Mouse (Mus musculus): ENCODE measurements around the gene Igfals. TPM values are rescaled to one million over a fixed set of nuclear protein-coding genes. Genes with fewer than 3 reads are reported as not detected.
A peak's percentile ranks its signal among the peaks of the same experiment; 100 is the strongest.

Igfals gene
- polyA plus RNA-seq, 1 experiment from 2014 or later: not detected

DNA sequence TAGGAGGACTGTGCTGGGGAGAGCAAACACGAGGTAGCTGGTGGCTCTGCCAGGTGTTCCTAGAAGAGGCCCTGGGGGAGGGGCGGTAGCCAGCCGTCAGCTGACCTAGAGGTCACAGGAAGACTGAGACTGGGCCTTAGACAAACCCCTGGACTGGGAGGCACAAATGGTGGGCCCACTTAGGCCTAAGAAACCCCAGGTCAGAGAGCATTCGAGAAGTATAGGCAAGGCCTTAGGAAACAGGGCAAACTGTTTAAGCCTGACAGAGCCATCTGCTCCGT lies 12.3 kb downstream of the Igfals start:
- Histone ChIP-seq H3K4me2 (ENCODE audit: low read length) (no peak overlapping the region), H3K36me3 (ENCODE audit: control insufficient read depth, insufficient read depth, low read length) (0 out of 2 replicates have a peak, but pooled peaks cover 2% of the 10 kb centered on the region), H3K9ac (ENCODE audit: low read depth, low read length) (no peak overlapping the region), H3K27me3 (replicated peaks; ENCODE audit: control insufficient read depth, insufficient read depth, low read length) (no peaks in the 10 kb centered on the region), H3K9me3 (ENCODE audit: control insufficient read depth, low read length) (no peaks in the 10 kb centered on the region), H3K27ac (ENCODE audit: low read depth, low read length) (no peak overlapping the region), H3K4me1 (ENCODE audit: control insufficient read depth, insufficient read depth, low read depth, low read length) (no peaks in the 10 kb centered on the region), H3K4me3 (ENCODE audit: low read length) (no peak overlapping the region)
- WGBS: 37% methylated on average over 5 of the region's 5 CpGs
- no peak for ATAC-seq

DNA sequence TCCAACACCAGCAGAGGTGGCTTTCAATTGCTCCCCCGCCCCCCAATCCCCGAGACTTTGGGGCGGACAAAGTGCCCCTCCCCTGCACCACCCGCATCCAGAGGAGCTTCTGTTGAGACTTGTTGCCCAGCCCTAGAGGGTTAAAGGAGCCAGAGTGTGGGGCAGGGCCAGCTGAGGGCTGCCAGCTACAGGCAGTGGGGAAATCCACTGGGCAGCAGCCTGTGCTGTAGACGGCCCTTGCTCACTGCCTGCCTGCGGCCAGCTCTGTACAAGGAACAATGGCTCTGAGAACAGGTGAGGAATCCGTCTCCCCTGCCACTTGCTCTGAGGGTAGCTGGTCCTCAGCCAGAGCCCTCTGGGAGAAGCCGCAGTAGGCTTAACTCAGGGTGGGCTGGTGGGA lies 12.7 kb downstream of the Igfals start:
- H3K9ac ChIP-seq (ENCODE audit: low read depth, low read length): no peak overlapping the region
- WGBS: 76% methylated on average over 8 of the region's 8 CpGs

DNA sequence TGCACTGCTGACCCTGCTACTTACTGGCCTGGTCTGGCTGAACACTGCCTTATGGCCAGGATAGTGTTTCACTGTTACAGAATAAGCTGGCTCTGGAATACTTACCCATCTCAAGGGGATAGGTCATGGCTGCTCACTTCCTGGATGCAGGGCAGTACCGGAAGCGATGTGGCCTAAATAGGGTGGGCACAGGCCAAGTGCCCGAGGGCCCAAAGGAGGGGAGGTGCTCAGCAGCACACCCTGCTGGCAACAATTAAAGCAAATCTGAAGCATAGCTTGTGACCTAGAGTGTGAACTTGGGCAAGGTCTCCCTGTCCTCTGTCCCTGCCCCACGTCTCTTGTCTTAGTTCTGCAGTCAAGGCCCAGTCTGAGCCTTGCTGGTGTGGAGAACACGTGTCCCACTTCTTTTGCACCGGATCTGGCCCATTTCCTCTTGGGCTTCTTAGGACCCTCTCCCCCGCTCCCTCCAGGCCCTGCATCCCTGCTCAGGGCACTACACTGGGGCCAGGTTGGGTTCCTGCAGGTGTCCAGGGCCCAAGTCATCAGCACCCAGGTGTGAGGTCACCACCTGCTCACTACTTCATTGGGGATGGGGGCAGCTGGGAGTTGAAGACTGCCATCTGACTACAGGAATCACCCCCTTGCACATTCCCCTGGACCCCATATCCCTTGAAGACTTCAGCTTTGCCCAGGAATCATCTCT lies 16.1 kb downstream of the Igfals start:
- Histone ChIP-seq H3K9ac (ENCODE audit: low read depth, low read length) (no peak overlapping the region), H3K27me3 (replicated peaks; ENCODE audit: control insufficient read depth, insufficient read depth, low read length) (no peaks in the 10 kb centered on the region), H3K4me1 (ENCODE audit: control insufficient read depth, insufficient read depth, low read depth, low read length) (peaks cover 10% of the 10 kb centered on the region), H3K4me2 (ENCODE audit: low read length) (no peak overlapping the region), H3K27ac (ENCODE audit: low read depth, low read length) (no peak overlapping the region), H3K9me3 (ENCODE audit: control insufficient read depth, low read length) (no peaks in the 10 kb centered on the region), H3K4me3 (ENCODE audit: low read length) (no peak overlapping the region), H3K36me3 (ENCODE audit: control insufficient read depth, insufficient read depth, low read length) (peaks cover 3% of the 10 kb centered on the region; the same call in 1 of the 2 replicates)
- 49% methylated on average over 7 of the region's 7 CpGs for WGBS
- no peak for ATAC-seq

More for the DNA sequence above, 12.7 kb downstream of the Igfals start:
- Histone ChIP-seq H3K4me2 (ENCODE audit: low read length) (no peak overlapping the region), H3K27me3 (replicated peaks; ENCODE audit: control insufficient read depth, insufficient read depth, low read length) (no peaks in the 10 kb centered on the region), H3K27ac (ENCODE audit: low read depth, low read length) (no peak overlapping the region), H3K36me3 (ENCODE audit: control insufficient read depth, insufficient read depth, low read length) (0 out of 2 replicates have a peak, but pooled peaks cover 3% of the 10 kb centered on the region), H3K4me3 (ENCODE audit: low read length) (no peak overlapping the region), H3K4me1 (ENCODE audit: control insufficient read depth, insufficient read depth, low read depth, low read length) (no peaks in the 10 kb centered on the region), H3K9me3 (ENCODE audit: control insufficient read depth, low read length) (no peaks in the 10 kb centered on the region)
- no peak for ATAC-seq

DNA sequence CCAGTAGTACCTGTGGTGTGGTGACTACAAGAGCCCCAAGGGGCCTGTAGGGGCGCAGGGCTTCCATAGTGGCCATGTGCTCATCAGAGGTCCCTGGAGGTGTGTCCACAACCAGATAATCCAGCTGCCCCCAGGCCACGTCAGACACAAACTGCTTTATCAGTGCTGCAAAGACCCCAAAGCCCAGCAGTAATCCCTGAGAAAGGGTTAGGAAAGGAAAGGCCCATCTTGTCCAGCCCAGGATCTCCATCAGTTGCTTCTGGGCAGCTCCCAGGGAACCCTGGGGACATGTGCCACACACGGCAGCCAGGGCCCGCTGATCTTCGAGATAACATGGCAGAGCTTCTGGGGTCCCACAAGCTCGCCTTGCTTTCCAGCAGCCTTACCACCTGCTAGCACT lies 18.6 kb downstream of the Igfals start:
- Histone ChIP-seq H3K4me1 (ENCODE audit: control insufficient read depth, insufficient read depth, low read depth, low read length) (peaks cover 28% of the 10 kb centered on the region), H3K27me3 (replicated peaks; ENCODE audit: control insufficient read depth, insufficient read depth, low read length) (no peaks in the 10 kb centered on the region), H3K4me2 (ENCODE audit: low read length) (no peak overlapping the region), H3K4me3 (ENCODE audit: low read length) (no peak overlapping the region), H3K27ac (ENCODE audit: low read depth, low read length) (no peak overlapping the region), H3K36me3 (ENCODE audit: control insufficient read depth, insufficient read depth, low read length) (peaks cover 10% of the 10 kb centered on the region; the same call in 1 of the 2 replicates), H3K9ac (ENCODE audit: low read depth, low read length) (no peak overlapping the region), H3K9me3 (ENCODE audit: control insufficient read depth, low read length) (no peaks in the 10 kb centered on the region)
- WGBS: 92% methylated on average over 6 of the region's 6 CpGs
- ATAC-seq: no peak

DNA sequence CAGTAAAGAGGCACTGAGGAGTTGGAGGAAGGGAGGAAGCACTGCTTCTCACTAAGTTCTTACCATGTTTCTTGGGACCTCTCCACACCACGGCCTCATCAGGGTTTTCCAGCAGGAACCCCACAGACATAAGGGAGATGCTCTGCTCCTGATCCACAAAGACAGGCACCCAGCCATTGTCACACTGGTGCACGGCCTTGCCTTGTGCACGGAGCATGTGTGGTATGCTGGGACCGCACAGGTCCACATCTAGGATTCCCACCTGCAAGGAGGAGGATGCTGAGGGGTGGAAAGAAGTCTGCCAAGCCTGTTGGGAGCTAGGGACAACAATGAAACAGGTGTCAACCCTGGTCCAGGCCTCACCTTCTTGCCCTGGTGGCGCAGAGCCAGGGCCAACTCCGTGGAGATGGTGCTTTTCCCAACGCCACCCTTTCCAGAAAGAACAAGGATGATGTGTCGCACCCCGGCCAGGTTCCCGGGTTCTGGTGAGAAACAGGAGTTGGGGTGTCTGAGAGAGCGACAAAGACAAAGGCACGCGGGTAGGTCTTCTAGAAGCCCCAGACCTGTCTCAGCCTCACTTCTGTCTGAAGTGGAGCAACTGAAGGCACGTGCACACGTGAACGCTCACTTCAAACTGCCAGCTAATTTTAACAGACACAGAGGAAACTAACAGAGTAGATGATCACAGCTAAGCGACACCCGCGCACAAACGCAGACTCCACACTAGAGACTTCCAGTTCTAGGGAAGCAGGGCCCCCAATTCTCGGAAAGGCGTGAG lies 19.7 kb downstream of the Igfals start:
- no peaks in the 10 kb centered on the region for H3K27me3 ChIP-seq (replicated peaks; ENCODE audit: control insufficient read depth, insufficient read depth, low read length)
- H3K4me1 ChIP-seq (ENCODE audit: control insufficient read depth, insufficient read depth, low read depth, low read length): peaks cover 31% of the 10 kb centered on the region
- WGBS: 26% methylated on average over 22 of the region's 22 CpGs
- peak overlapping the region; percentile 88 for H3K4me3 ChIP-seq (ENCODE audit: low read length)
- H3K27ac ChIP-seq (ENCODE audit: low read depth, low read length): no peak overlapping the region
- H3K4me2 ChIP-seq (ENCODE audit: low read length): peak overlapping the region; percentile 96
- H3K9ac ChIP-seq (ENCODE audit: low read depth, low read length): peak overlapping the region; percentile 23
- H3K9me3 ChIP-seq (ENCODE audit: control insufficient read depth, low read length): no peaks in the 10 kb centered on the region
- no peak for ATAC-seq
- peaks cover 12% of the 10 kb centered on the region for H3K36me3 ChIP-seq (ENCODE audit: control insufficient read depth, insufficient read depth, low read length)

DNA sequence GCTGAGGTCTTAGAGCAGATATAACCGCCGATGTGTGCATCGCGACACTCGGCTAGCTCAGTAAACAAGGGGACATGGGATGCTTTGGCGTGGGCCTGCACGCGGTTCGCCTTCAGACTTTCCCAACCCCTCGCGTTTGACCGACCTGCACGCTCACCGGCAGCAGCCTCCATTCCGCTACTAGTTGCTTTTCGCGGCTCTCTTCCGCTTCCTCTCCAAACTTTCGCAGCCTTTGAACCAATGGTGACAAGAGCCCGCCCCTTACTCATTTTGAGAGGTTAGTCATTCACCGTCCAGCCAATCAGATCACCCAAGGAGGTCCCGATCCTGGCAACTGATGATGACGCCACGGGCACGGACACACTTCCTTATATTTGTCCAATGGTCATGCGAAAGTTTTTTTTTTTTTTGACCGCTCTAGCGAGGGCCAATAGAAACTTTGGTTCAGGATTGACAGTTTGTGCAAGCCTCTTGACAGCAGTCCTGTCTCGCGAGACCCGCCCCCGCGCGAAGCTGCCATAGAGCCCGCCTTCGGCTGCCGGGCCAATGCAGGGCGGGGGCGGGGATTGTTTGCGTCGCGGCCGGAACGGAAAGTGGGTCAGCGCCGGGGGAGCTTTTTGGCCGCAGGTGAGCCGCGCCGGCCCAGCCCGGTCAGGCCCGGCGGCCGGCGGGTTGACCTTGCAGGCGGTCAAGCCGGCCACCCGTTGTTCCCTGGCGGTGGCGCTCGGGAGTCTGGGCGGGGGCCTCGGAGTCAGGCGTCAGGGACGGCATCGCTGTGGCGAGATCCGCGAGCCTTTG lies 20.5 kb downstream of the Igfals start, which contains the start of the genes Nubp2 and Spsb3:
Nubp2 (minus strand) TSS at position 216 of the 798 bp plus-strand sequence.
Spsb3 (plus strand) TSS at position 510 of the 798 bp plus-strand sequence.
- peak within 1 kb of the TSS; percentile 87 for H3K9ac ChIP-seq (ENCODE audit: low read depth, low read length)
- peaks cover 31% of the 10 kb centered on the region for H3K4me1 ChIP-seq (ENCODE audit: control insufficient read depth, insufficient read depth, low read depth, low read length)
- no peaks in the 10 kb centered on the region for H3K9me3 ChIP-seq (ENCODE audit: control insufficient read depth, low read length)
- peak within 1 kb of the TSS; percentile 88 for H3K4me3 ChIP-seq (ENCODE audit: low read length)
- peak within 1 kb of the TSS; percentile 76 for H3K27ac ChIP-seq (ENCODE audit: low read depth, low read length)
- H3K36me3 ChIP-seq (ENCODE audit: control insufficient read depth, insufficient read depth, low read length): peaks cover 20% of the 10 kb centered on the region
- peak; percentile 98 for ATAC-seq
- H3K4me2 ChIP-seq (ENCODE audit: low read length): peak within 1 kb of the TSS; percentile 96
- under 1% methylated on average over 69 of the region's 69 CpGs for WGBS
- H3K27me3 ChIP-seq (replicated peaks; ENCODE audit: control insufficient read depth, insufficient read depth, low read length): no peaks in the 10 kb centered on the region

DNA sequence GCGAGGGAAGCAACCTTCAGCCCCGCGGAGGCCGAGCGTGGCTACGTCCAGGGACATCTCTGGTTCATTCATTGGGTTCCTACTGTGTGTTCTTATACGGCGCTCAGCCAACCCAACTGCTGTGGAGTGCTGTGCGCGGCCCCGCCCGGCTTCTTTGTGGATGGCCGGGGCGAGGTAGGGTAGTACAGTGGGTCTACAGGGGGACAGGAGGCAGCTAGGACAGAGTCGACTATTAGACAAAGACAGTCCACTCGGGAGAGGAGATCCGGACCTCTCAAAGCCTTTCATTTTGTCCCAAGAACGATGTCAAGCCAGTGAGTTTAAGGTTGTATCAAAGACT lies 21.1 kb downstream of the Igfals start:
- peaks cover 31% of the 10 kb centered on the region for H3K4me1 ChIP-seq (ENCODE audit: control insufficient read depth, insufficient read depth, low read depth, low read length)
- no peak; the same call in 1 of the 2 replicates for ATAC-seq
- H3K36me3 ChIP-seq (ENCODE audit: control insufficient read depth, insufficient read depth, low read length): peaks cover 22% of the 10 kb centered on the region
- H3K9ac ChIP-seq (ENCODE audit: low read depth, low read length): peak overlapping the region; percentile 87
- no peaks in the 10 kb centered on the region for H3K27me3 ChIP-seq (replicated peaks; ENCODE audit: control insufficient read depth, insufficient read depth, low read length)
- H3K4me3 ChIP-seq (ENCODE audit: low read length): peak overlapping the region; percentile 88
- H3K9me3 ChIP-seq (ENCODE audit: control insufficient read depth, low read length): no peaks in the 10 kb centered on the region
- H3K4me2 ChIP-seq (ENCODE audit: low read length): peak overlapping the region; percentile 85
- 2% methylated on average over 18 of the region's 18 CpGs for WGBS
- peak overlapping the region; percentile 76 for H3K27ac ChIP-seq (ENCODE audit: low read depth, low read length)

DNA sequence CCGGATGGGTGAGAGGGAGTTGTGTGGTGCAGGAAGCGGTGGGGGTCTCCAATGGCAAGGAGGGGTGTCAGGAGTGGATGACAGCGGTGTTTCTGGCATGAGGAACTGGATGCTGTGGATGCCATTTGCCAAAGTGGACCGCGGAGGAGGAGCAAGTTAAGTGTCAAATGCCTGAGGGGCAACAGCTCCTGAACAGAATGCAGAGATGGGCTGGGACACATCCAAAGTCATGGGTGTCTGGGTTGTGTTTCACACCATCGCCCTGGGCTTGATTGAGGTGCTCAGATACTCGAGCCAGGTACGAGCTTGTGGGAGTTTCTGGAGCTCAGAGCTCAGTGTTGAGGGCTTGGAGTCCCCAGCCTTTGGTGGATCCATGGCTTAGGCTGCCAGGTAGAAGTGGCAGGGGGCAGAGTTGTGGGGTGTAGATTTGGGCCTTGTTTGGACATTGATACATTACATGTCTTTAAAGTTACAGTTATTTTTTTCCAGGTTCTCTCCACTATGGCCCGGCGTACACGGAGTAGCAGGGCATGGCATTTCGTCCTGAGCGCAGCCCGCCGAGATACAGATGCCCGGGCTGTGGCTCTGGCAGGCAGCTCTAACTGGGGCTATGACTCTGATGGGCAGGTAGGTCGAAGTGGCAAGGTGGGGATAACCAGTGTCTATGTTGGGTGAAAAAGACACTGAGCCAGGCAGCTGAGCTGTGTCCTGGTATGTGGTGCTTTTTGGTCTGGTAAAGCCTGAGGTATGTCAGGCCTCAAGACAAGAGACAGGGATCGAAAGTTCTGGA lies 21.7 kb downstream of the Igfals start:
- H3K27me3 ChIP-seq (replicated peaks; ENCODE audit: control insufficient read depth, insufficient read depth, low read length): no peaks in the 10 kb centered on the region
- no peak overlapping the region for H3K27ac ChIP-seq (ENCODE audit: low read depth, low read length)
- peak overlapping the region; percentile 88 for H3K4me3 ChIP-seq (ENCODE audit: low read length)
- H3K4me1 ChIP-seq (ENCODE audit: control insufficient read depth, insufficient read depth, low read depth, low read length): peaks cover 31% of the 10 kb centered on the region
- no peaks in the 10 kb centered on the region for H3K9me3 ChIP-seq (ENCODE audit: control insufficient read depth, low read length)
- H3K4me2 ChIP-seq (ENCODE audit: low read length): peak overlapping the region; percentile 85
- no peak for ATAC-seq
- peaks cover 27% of the 10 kb centered on the region for H3K36me3 ChIP-seq (ENCODE audit: control insufficient read depth, insufficient read depth, low read length)
- 70% methylated on average over 18 of the region's 18 CpGs for WGBS
- peak overlapping the region; percentile 87 for H3K9ac ChIP-seq (ENCODE audit: low read depth, low read length)

Data from hindbrain, embryonic 16.5 days (tissue).